Mouse (Mus musculus): Measurements from ENCODE around the gene Kcnip1. TPM values are rescaled to one million over a fixed set of nuclear protein-coding genes. Genes with fewer than 3 reads are reported as not detected.

The Kcnip1 gene
- polyA plus RNA-seq, 1 experiment from 2014 or later: 0.27 TPM

DNA sequence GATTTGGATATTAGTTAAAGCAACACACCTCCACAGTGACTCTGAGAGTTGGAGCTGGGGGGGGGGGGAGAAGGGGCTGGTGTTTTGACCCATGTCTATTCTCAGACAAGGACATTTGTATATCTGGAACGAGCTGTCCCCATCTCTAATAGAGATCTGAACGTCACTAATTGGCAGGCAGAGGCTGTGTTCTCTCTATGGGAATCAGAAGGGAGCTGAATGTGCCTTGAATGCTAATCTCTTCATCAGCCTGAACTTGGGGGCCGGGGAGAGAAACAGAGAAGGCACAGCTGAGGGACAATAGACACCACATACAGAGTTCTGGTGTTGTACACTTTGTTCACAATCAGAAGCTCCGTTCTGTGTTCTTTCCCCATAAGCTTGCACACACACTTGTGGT, 206.4 kb downstream of the Kcnip1 start:
- Histone ChIP-seq H3K4me1 (ENCODE audit: insufficient read depth, low read depth, low read length) (no peaks in the 10 kb centered on the region), H3K4me3 (ENCODE audit: low read depth, low read length) (no peak overlapping the region), H3K36me3 (ENCODE audit: insufficient read depth, low read length) (no peaks in the 10 kb centered on the region), H3K4me2 (replicated peaks; ENCODE audit: low read depth, low read length) (no peak overlapping the region), H3K27ac (ENCODE audit: low read length) (no peak overlapping the region), H3K9me3 (ENCODE audit: low read length) (no peaks in the 10 kb centered on the region), H3K27me3 (replicated peaks; ENCODE audit: insufficient read depth, low read length) (no peaks in the 10 kb centered on the region), H3K9ac (replicated peaks; ENCODE audit: low read depth) (no peak overlapping the region)
- TF ChIP-seq CTCF (IDR thresholded peaks at IDR 0.05): no peak
- TF ChIP-seq EP300 (IDR thresholded peaks at IDR 0.05): no peak
- ATAC-seq (no peak), DNase-seq (ENCODE audit: low spot score) (no peak)
- WGBS: 68% methylated on average over 4 of the region's 4 CpGs

DNA sequence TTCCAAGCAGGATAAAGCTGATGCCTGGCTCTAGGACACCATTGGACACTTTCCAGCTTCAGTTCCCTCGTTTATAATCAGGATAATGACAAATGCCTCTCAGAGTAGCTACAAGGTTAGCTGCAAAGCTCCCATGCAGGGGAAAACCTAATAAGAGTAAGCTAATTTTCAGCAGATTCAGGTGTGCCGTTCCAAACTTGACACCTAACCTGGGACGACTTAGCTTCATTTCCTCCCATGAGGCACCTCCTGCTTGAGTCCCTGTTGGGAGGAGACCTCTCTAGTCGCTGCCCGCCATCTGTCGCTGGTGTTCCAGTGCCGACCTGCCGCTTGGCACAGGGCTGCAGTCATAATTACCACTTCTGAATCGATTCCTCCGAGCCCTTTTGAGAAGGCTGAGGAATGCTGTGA, 211.4 kb downstream of the Kcnip1 start:
- 33% methylated on average over 10 of the region's 10 CpGs for WGBS
- Histone ChIP-seq H3K9ac (replicated peaks; ENCODE audit: low read depth) (no peak overlapping the region), H3K9me3 (ENCODE audit: low read length) (no peaks in the 10 kb centered on the region), H3K27ac (ENCODE audit: low read length) (no peak overlapping the region), H3K36me3 (ENCODE audit: insufficient read depth, low read length) (no peaks in the 10 kb centered on the region), H3K4me2 (replicated peaks; ENCODE audit: low read depth, low read length) (no peak overlapping the region), H3K27me3 (replicated peaks; ENCODE audit: insufficient read depth, low read length) (no peaks in the 10 kb centered on the region), H3K4me3 (ENCODE audit: low read depth, low read length) (no peak overlapping the region), H3K4me1 (ENCODE audit: insufficient read depth, low read depth, low read length) (no peaks in the 10 kb centered on the region)
- ATAC-seq (no peak), DNase-seq (ENCODE audit: low spot score) (no peak)
- TF ChIP-seq EP300 (IDR thresholded peaks at IDR 0.05): no peak
- TF ChIP-seq CTCF (IDR thresholded peaks at IDR 0.05): no peak

- no peaks in the 10 kb centered on the region for H3K4me1 ChIP-seq (ENCODE audit: insufficient read depth, low read depth, low read length)
- no peak for DNase-seq (ENCODE audit: low spot score)
- ATAC-seq: no peak
- H3K4me3 ChIP-seq (ENCODE audit: low read depth, low read length): no peak overlapping the region
- no peak overlapping the region for H3K27ac ChIP-seq (ENCODE audit: low read length)
- H3K36me3 ChIP-seq (ENCODE audit: insufficient read depth, low read length): no peaks in the 10 kb centered on the region
- no peak overlapping the region for H3K9ac ChIP-seq (replicated peaks; ENCODE audit: low read depth)
- no peaks in the 10 kb centered on the region for H3K9me3 ChIP-seq (ENCODE audit: low read length)
- 51% methylated on average over 4 of the region's 4 CpGs for WGBS
- no peaks in the 10 kb centered on the region for H3K27me3 ChIP-seq (replicated peaks; ENCODE audit: insufficient read depth, low read length)
- no peak overlapping the region for H3K4me2 ChIP-seq (replicated peaks; ENCODE audit: low read depth, low read length)
- TF ChIP-seq EP300 (IDR thresholded peaks at IDR 0.05) (no peak), CTCF (IDR thresholded peaks at IDR 0.05) (no peak)
Measured at GRCm38 (mm10) chr11:33780263-33780662, 212.7 kb downstream of the Kcnip1 start.

DNA sequence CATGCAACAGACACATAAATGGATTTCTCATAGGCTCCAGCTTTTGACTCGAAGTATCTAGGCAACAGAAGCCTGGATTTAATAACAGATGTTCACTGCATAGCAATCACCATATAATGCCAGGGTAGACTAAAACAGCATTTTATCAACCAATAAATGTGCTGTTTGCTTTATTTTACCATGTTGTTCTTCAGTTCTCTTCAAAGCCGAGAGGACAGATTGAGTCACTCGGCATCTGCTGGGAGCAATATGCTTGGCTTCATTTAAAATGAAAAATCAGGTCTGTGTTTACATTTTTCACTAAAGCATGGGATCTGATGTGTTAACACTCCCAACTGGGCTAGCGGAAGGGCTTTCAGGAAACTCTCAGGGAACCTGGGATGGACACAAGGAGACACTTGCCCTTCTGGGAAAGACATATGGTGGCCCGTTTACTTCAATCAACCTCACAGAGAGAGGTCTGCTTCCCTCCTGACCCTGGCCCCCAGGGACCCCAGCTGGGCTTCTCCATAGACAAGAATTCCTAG, 220.3 kb downstream of the Kcnip1 start:
- no peak overlapping the region for H3K4me2 ChIP-seq (replicated peaks; ENCODE audit: low read depth, low read length)
- no peaks in the 10 kb centered on the region for H3K36me3 ChIP-seq (ENCODE audit: insufficient read depth, low read length)
- no peaks in the 10 kb centered on the region for H3K4me1 ChIP-seq (ENCODE audit: insufficient read depth, low read depth, low read length)
- H3K9ac ChIP-seq (replicated peaks; ENCODE audit: low read depth): no peak overlapping the region
- ATAC-seq: no peak
- H3K9me3 ChIP-seq (ENCODE audit: low read length): no peaks in the 10 kb centered on the region
- H3K4me3 ChIP-seq (ENCODE audit: low read depth, low read length): no peak overlapping the region
- 52% methylated on average over 5 of the region's 5 CpGs for WGBS
- H3K27ac ChIP-seq (ENCODE audit: low read length): no peak overlapping the region
- TF ChIP-seq EP300 (IDR thresholded peaks at IDR 0.05) (no peak), CTCF (IDR thresholded peaks at IDR 0.05) (no peak)
- DNase-seq (ENCODE audit: low spot score): no peak
- H3K27me3 ChIP-seq (replicated peaks; ENCODE audit: insufficient read depth, low read length): no peaks in the 10 kb centered on the region

- Histone ChIP-seq H3K27me3 (replicated peaks; ENCODE audit: insufficient read depth, low read length) (no peaks in the 10 kb centered on the region), H3K4me1 (ENCODE audit: insufficient read depth, low read depth, low read length) (no peaks in the 10 kb centered on the region)
- 91% methylated on average over 2 of the region's 2 CpGs for WGBS
Measured at GRCm38 (mm10) chr11:33772043-33772442, 220.9 kb downstream of the Kcnip1 start.

GRCm38 (mm10) chr11:33766976-33767938, 225.7 kb downstream of the Kcnip1 start:
- DNase-seq (ENCODE audit: low spot score): no peak
- H3K9me3 ChIP-seq (ENCODE audit: low read length): no peaks in the 10 kb centered on the region
- H3K4me2 ChIP-seq (replicated peaks; ENCODE audit: low read depth, low read length): no peak overlapping the region
- H3K36me3 ChIP-seq (ENCODE audit: insufficient read depth, low read length): no peaks in the 10 kb centered on the region
- 66% methylated on average over 9 of the region's 9 CpGs for WGBS
- H3K4me1 ChIP-seq (ENCODE audit: insufficient read depth, low read depth, low read length): no peaks in the 10 kb centered on the region
- no peak for TF ChIP-seq CTCF (IDR thresholded peaks at IDR 0.05)
- H3K27me3 ChIP-seq (replicated peaks; ENCODE audit: insufficient read depth, low read length): no peaks in the 10 kb centered on the region
- ATAC-seq: no peak
- no peak overlapping the region for H3K9ac ChIP-seq (replicated peaks; ENCODE audit: low read depth)
- H3K4me3 ChIP-seq (ENCODE audit: low read depth, low read length): no peak overlapping the region
- no peak overlapping the region for H3K27ac ChIP-seq (ENCODE audit: low read length)

More at GRCm38 (mm10) chr11:33772043-33772442, 220.9 kb downstream of the Kcnip1 start:
- no peaks in the 10 kb centered on the region for H3K36me3 ChIP-seq (ENCODE audit: insufficient read depth, low read length)
- DNase-seq (ENCODE audit: low spot score) (no peak), ATAC-seq (no peak)
- no peaks in the 10 kb centered on the region for H3K9me3 ChIP-seq (ENCODE audit: low read length)
- H3K4me3 ChIP-seq (ENCODE audit: low read depth, low read length): no peak overlapping the region
- H3K4me2 ChIP-seq (replicated peaks; ENCODE audit: low read depth, low read length): no peak overlapping the region
- H3K27ac ChIP-seq (ENCODE audit: low read length): no peak overlapping the region
- TF ChIP-seq CTCF (IDR thresholded peaks at IDR 0.05): no peak
- TF ChIP-seq EP300 (IDR thresholded peaks at IDR 0.05): no peak
- no peak overlapping the region for H3K9ac ChIP-seq (replicated peaks; ENCODE audit: low read depth)

Data from lung, postnatal 0 days (tissue).